Mouse (Mus musculus) heart, embryonic 12.5 days (tissue): ENCODE measurements around the gene 1700021F07Rik. TPM values are rescaled to one million over a fixed set of nuclear protein-coding genes. Genes with fewer than 3 reads are reported as not detected.

Experiments used
- ATAC-seq: fragments of 200-750 bp; cut with Nextera tagmentation; 2 replicates; pipeline ENCODE4 v1.8.0; 2017; ENCODE audit warnings: moderate TSS enrichment, moderate library complexity; ENCODE audit not compliant: insufficient number of reproducible peaks, low FRiP score
- H3K27ac ChIP-seq: fragments of 300-500 bp; sonication (generic); 2 replicates; pipeline ENCODE4 v1.5.1; 2016; ENCODE audit warnings: mild to moderate bottlenecking, moderate library complexity; ENCODE audit not compliant: poor library complexity, severe bottlenecking
- H3K27me3 ChIP-seq: fragments of 300-500 bp; sonication (generic); replicated peaks from 2 replicates; pipeline ENCODE4 v1.6.1; 2016; ENCODE audit warnings: mild to moderate bottlenecking, moderate library complexity
- H3K36me3 ChIP-seq: fragments of 300-500 bp; sonication (generic); 2 replicates; pipeline ENCODE4 v1.6.1; 2016; ENCODE audit warnings: mild to moderate bottlenecking, moderate library complexity
- H3K4me1 ChIP-seq: fragments of 300-500 bp; sonication (generic); replicated peaks from 2 replicates; pipeline ENCODE4 v1.6.1; 2016; ENCODE audit warnings: mild to moderate bottlenecking
- H3K4me2 ChIP-seq: fragments of 300-500 bp; sonication (generic); 2 replicates; pipeline ENCODE4 v1.6.1; 2016; ENCODE audit warnings: mild to moderate bottlenecking, moderate library complexity
- H3K4me3 ChIP-seq: fragments of 300-500 bp; sonication (generic); 2 replicates; pipeline ENCODE4 v1.5.1; 2016; ENCODE audit warnings: mild to moderate bottlenecking
- H3K9ac ChIP-seq: fragments of 300-500 bp; sonication (generic); 2 replicates; pipeline ENCODE4 v1.6.1; 2016; ENCODE audit warnings: mild to moderate bottlenecking, moderate library complexity
- H3K9me3 ChIP-seq: fragments of 300-500 bp; sonication (generic); replicated peaks from 2 replicates; pipeline ENCODE4 v1.6.1; 2016; ENCODE audit warnings: mild to moderate bottlenecking, moderate library complexity
- WGBS: fragments of 180-500 bp; shearing (Covaris S2); methylation state at CpG from one replicate; pipeline ENCODE4 v1.1.7; 2016; 5-methylcytosine and 5-hydroxymethylcytosine counted together
- polyA plus RNA-seq: library from polyadenylated mRNA; unstranded; fragments of >200 nt; fragmentation: Nextera tagmentation; extraction: Ambion mirVana; gene quantifications from 2 replicates; pipeline ENCODE4 v1.2.1, GENCODE M21; 2016

The 1700021F07Rik gene
- polyA plus RNA-seq, 1 experiment from 2014 or later = not detected

DNA sequence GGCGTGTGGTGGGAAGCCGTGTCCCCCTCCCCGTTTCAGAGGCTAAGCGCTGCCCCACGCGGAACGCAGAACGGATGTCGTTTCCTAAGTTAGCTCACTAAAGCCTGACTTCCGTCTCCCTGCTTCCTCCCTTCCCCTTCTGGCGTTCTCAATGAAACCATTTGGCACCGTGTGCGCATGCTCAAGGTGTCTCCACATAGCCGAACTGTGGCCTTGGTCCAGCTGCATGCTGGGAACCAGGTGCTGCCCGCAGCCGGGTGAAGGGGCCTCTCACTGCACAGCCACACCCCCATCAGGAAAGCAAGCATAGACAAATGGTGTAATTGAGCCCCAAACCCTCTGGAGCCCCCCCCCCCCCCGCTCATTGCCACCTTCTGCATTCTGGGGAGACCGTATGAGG is 13.0 kb downstream of the 1700021F07Rik start:
- WGBS = 82% methylated on average over 18 of the region's 18 CpGs
- Histone ChIP-seq H3K36me3 (no peaks in the 10 kb centered on the region), H3K4me2 (no peak overlapping the region), H3K27me3 (peaks cover 11% of the 10 kb centered on the region; the same call in 1 of the 2 replicates), H3K9ac (no peak overlapping the region), H3K4me1 (peaks cover 11% of the 10 kb centered on the region), H3K4me3 (no peak overlapping the region), H3K9me3 (no peaks in the 10 kb centered on the region), H3K27ac (no peak overlapping the region)
- ATAC-seq = no peak

- Histone ChIP-seq H3K27ac (no peak overlapping the region), H3K4me2 (no peak overlapping the region), H3K4me3 (no peak overlapping the region), H3K27me3 (peaks cover 13% of the 10 kb centered on the region; the same call in 1 of the 2 replicates), H3K9me3 (no peaks in the 10 kb centered on the region), H3K4me1 (peaks cover 12% of the 10 kb centered on the region), H3K9ac (no peak overlapping the region), H3K36me3 (no peaks in the 10 kb centered on the region)
- 91% methylated on average over 9 of the region's 9 CpGs for WGBS
- no peak for ATAC-seq
Measured at GRCm38 (mm10) chr2:173535886-173536285, 13.5 kb downstream of the 1700021F07Rik start.

DNA sequence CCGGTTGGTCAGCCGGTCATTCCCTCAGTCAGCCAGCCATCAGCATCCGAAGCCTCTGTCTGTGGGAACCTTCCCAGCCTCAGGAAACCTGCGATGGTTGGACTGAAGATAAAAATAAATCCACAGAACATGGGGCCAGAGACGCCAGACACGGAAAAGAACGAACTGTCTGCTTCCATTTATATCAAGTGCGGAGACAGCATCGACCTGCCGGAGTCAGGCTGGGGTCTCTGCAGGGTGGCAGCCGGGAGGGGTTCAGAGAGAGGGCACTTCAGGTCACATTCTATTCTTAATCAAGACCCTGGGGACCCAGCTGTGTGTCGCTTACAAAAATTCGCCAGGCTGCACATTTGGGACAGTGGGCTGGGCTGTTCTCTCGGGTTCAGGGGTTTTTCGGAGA is 17.4 kb downstream of the 1700021F07Rik start:
- no peak for ATAC-seq
- H3K36me3 ChIP-seq = no peaks in the 10 kb centered on the region
- H3K4me1 ChIP-seq = peaks cover 12% of the 10 kb centered on the region
- 29% methylated on average over 15 of the region's 15 CpGs for WGBS
- H3K27ac ChIP-seq = no peak overlapping the region
- H3K9ac ChIP-seq = no peak overlapping the region
- H3K27me3 ChIP-seq = peaks cover 17% of the 10 kb centered on the region
- H3K4me3 ChIP-seq = no peak overlapping the region
- no peaks in the 10 kb centered on the region for H3K9me3 ChIP-seq
- peak overlapping the region; percentile 24; the same call in 1 of the 2 replicates for H3K4me2 ChIP-seq

DNA sequence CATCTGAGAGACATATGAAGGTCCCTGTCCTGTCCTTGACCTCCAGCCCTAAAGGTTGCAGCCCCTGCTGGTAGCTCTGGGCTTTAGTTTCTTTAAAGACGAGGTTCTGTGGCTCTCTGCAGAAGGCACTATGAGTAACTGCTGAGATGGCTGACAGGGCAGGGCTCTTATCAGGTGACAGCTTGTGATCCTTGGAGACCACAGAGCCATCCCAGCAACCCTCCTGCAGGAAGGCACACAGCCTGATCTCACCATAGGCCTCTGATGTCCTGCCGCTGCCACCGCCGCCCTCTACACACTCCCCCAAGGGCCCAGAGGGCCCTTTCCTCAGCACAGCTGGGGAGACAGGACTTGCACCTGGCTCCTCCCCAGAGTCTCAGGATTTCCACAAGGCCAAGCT is 19.4 kb downstream of the 1700021F07Rik start:
- no peaks in the 10 kb centered on the region for H3K36me3 ChIP-seq
- H3K4me2 ChIP-seq = no peak overlapping the region
- no peak overlapping the region for H3K9ac ChIP-seq
- H3K27me3 ChIP-seq = peaks cover 22% of the 10 kb centered on the region
- H3K4me1 ChIP-seq = peaks cover 12% of the 10 kb centered on the region
- H3K4me3 ChIP-seq = no peak overlapping the region
- no peak overlapping the region for H3K27ac ChIP-seq
- no peak for ATAC-seq
- no peaks in the 10 kb centered on the region for H3K9me3 ChIP-seq
- 11% methylated on average over 4 of the region's 4 CpGs for WGBS

- Histone ChIP-seq H3K4me2 (no peak overlapping the region), H3K9me3 (no peaks in the 10 kb centered on the region), H3K27me3 (peaks cover 26% of the 10 kb centered on the region), H3K27ac (no peak overlapping the region), H3K9ac (no peak overlapping the region), H3K36me3 (no peaks in the 10 kb centered on the region), H3K4me3 (no peak overlapping the region), H3K4me1 (peaks cover 12% of the 10 kb centered on the region)
- no peak for ATAC-seq
- WGBS = 82% methylated on average over 4 of the region's 4 CpGs
Measured at GRCm38 (mm10) chr2:173542716-173543115, 20.3 kb downstream of the 1700021F07Rik start.

- Histone ChIP-seq H3K9me3 (no peaks in the 10 kb centered on the region), H3K27me3 (peaks cover 29% of the 10 kb centered on the region), H3K4me2 (no peak overlapping the region), H3K36me3 (no peaks in the 10 kb centered on the region), H3K9ac (no peak overlapping the region), H3K27ac (no peak overlapping the region), H3K4me3 (no peak overlapping the region), H3K4me1 (no peaks in the 10 kb centered on the region)
- 41% methylated on average over 15 of the region's 15 CpGs for WGBS
- ATAC-seq = 0 out of 2 replicates have a peak, but pooled peaks have one; percentile 23
Measured at GRCm38 (mm10) chr2:173545992-173546703, 23.8 kb downstream of the 1700021F07Rik start.

DNA sequence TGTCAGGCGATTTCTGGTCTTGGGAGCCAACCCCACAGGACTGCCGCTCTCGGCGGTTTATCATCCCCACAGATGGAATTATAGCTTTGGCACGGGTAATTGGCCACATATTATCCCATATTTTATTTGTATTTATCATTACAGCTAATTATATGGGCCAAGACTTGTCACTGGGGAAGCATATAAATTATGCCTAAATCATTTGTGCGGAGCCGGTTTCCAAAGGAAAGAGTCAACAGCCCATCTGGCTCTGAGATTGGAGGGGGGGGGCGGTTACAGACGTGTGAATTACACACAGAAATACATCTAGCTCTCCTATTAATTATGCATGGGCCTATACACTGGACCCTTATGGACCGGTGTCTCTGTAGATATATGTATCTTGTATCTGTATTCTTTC is 26.9 kb downstream of the 1700021F07Rik start:
- no peaks in the 10 kb centered on the region for H3K9me3 ChIP-seq
- no peak overlapping the region for H3K9ac ChIP-seq
- H3K4me2 ChIP-seq = no peak overlapping the region
- WGBS = 87% methylated on average over 10 of the region's 10 CpGs
- ATAC-seq = no peak
- no peaks in the 10 kb centered on the region for H3K36me3 ChIP-seq
- no peak overlapping the region for H3K27ac ChIP-seq
- H3K27me3 ChIP-seq = peaks cover 35% of the 10 kb centered on the region
- H3K4me3 ChIP-seq = no peak overlapping the region
- H3K4me1 ChIP-seq = no peaks in the 10 kb centered on the region

DNA sequence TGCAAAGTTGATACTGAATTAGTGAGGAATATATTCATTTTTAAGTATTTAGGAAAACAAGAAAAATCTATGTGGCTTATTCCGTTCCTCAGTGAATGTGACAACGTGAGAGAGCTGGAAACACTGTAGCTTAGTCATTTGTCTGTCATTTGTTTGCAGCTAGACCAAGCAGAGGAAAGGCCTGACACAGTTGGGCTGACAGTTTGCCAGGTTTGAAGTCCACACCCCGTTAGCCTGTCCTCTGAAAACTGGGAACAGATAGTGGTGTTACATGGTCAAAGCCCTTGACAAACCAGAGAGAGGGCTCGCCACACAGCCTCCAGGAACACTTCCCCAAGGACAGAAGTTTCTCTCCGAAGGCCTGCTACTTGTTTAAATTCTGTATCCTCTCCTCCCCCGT is 28.3 kb downstream of the 1700021F07Rik start:
- WGBS = 61% methylated on average over 6 of the region's 6 CpGs

GRCm38 (mm10) chr2:173553863-173554262 is 31.5 kb downstream of the 1700021F07Rik start:
- H3K36me3 ChIP-seq = no peaks in the 10 kb centered on the region
- no peak for ATAC-seq
- 37% methylated on average over 9 of the region's 9 CpGs for WGBS
- no peak overlapping the region for H3K9ac ChIP-seq
- no peak overlapping the region for H3K4me3 ChIP-seq
- H3K27me3 ChIP-seq = peaks cover 30% of the 10 kb centered on the region
- 0 out of 2 replicates have a peak, but pooled peaks cover 5% of the 10 kb centered on the region for H3K9me3 ChIP-seq
- H3K27ac ChIP-seq = no peak overlapping the region
- H3K4me1 ChIP-seq = no peaks in the 10 kb centered on the region
- H3K4me2 ChIP-seq = no peak overlapping the region

More for the DNA sequence above, 28.3 kb downstream of the 1700021F07Rik start:
- peaks cover 44% of the 10 kb centered on the region for H3K27me3 ChIP-seq
- no peak overlapping the region for H3K9ac ChIP-seq
- H3K36me3 ChIP-seq = no peaks in the 10 kb centered on the region
- no peaks in the 10 kb centered on the region for H3K9me3 ChIP-seq
- no peak overlapping the region for H3K4me3 ChIP-seq
- H3K4me2 ChIP-seq = no peak overlapping the region
- no peak for ATAC-seq
- no peaks in the 10 kb centered on the region for H3K4me1 ChIP-seq
- no peak overlapping the region for H3K27ac ChIP-seq

- no peak for ATAC-seq
- no peak overlapping the region for H3K9ac ChIP-seq
- H3K9me3 ChIP-seq = 0 out of 2 replicates have a peak, but pooled peaks cover 5% of the 10 kb centered on the region
- WGBS = 61% methylated on average over 12 of the region's 12 CpGs
- no peak overlapping the region for H3K4me3 ChIP-seq
- H3K27me3 ChIP-seq = peaks cover 28% of the 10 kb centered on the region
- no peaks in the 10 kb centered on the region for H3K4me1 ChIP-seq
- H3K36me3 ChIP-seq = no peaks in the 10 kb centered on the region
- no peak overlapping the region for H3K4me2 ChIP-seq
- H3K27ac ChIP-seq = no peak overlapping the region
Measured at GRCm38 (mm10) chr2:173558754-173559396, 36.5 kb downstream of the 1700021F07Rik start.

GRCm38 (mm10) chr2:173561851-173562442 is 39.6 kb downstream of the 1700021F07Rik start:
- Histone ChIP-seq H3K36me3 (no peaks in the 10 kb centered on the region), H3K27me3 (0 out of 2 replicates have a peak, but pooled peaks cover 11% of the 10 kb centered on the region), H3K4me2 (no peak overlapping the region), H3K9ac (no peak overlapping the region), H3K9me3 (0 out of 2 replicates have a peak, but pooled peaks cover 5% of the 10 kb centered on the region), H3K4me3 (no peak overlapping the region), H3K27ac (no peak overlapping the region), H3K4me1 (no peaks in the 10 kb centered on the region)
- WGBS = 37% methylated on average over 5 of the region's 5 CpGs
- 0 out of 2 replicates have a peak, but pooled peaks have one; percentile 9 for ATAC-seq
